Mouse (Mus musculus) spleen, postnatal 36 days (tissue): ENCODE measurements around the gene Mypn.

Source experiments
- DNase-seq, 2 experiments: peaks; one replicate each; pipeline ENCODE4 v3.0.0; 2022; ENCODE audit warnings: low spot score in 2 of 2, mixed read lengths in 1 of 2

Gene Mypn

DNA sequence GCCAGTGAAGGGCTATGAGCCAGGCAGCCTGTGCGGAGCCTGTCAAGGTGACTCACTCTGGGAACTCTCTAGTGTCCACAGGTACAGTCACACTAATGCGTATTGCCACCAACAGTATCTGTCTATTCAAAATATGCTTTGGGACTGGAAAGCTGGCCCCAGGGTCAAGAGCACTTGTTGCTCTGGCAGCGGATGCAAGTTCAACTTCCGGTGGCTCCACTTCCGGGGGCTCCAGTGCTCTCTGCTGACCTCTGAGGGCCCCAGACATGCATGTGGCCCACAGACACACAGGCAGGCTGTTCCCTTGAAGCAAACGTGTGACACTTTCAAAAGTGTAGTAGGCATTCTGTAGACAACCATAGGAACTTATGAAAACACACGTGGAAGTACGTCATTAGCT lies 2.2 kb downstream of the Mypn start:
- no peak for DNase-seq

- DNase-seq: no peak
Observed at GRCm38 (mm10) chr10:63199008-63199407, 4.7 kb downstream of the Mypn start.

DNA sequence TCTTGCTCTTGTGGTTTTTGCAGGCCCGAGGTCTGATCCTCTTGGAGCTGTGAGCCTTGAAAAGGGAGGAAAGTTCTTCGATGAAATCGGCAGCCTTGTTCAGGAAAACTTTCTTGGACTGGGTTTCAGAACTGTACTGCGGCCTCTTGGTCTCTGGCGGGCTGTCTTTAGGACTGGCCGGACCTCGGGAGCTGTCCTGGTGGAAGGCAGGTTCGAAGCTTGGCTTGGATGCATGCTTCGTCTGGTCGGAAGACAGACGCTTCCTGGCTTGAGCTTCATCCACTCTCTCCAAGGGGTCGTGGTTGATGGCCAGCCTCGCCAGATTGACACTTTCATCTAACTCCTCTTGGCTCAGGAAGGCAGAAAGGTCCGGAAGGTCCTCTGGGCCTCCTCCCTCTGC lies 11.0 kb downstream of the Mypn start:
- DNase-seq: no peak

DNA sequence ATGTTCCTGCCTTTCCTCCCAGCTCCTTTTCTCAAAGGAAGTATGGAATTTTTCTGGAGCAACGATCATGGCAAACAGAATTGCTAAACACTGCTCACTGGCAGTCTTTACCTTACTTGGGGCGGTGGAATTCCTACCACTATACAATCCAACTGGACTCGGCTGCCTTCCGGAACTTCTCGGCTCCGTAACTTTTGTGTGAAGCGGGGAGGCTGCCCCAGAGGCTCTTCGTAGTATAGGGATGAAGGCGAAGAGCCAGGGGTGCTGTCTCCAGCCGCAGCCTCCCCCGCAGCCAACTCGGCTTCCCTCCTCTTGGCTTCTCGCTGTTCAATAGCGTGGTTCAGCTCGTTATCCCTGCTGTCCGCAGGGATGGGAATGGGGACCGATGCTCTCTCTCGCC lies 11.5 kb downstream of the Mypn start:
- DNase-seq: no peak

- no peak for DNase-seq
Observed at GRCm38 (mm10) chr10:63184451-63184850, 19.3 kb downstream of the Mypn start.

- no peak for DNase-seq
Observed at GRCm38 (mm10) chr10:63182177-63182768, 21.5 kb downstream of the Mypn start.

GRCm38 (mm10) chr10:63181166-63181565 lies 22.6 kb downstream of the Mypn start:
- no peak for DNase-seq

DNA sequence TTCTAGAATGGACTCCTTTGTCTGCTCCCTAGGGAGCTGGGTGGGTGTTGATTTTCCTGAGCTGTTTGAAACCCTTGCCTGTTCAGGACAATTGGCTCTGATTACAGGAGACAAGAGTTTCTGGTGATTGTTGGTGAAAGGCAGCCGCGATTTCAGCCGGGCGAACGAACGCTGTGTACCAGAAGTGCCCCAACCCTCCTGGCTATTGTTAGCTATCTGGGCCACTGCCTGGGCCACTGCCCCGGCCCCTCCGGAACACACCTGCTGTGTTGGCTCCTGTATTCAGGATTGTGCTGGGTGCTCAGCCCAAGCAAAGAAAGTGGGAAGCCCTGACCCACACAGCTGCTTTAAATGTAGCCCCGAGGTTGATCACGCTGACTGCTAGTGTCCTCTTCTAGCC lies 24.2 kb downstream of the Mypn start:
- no peak for DNase-seq

DNA sequence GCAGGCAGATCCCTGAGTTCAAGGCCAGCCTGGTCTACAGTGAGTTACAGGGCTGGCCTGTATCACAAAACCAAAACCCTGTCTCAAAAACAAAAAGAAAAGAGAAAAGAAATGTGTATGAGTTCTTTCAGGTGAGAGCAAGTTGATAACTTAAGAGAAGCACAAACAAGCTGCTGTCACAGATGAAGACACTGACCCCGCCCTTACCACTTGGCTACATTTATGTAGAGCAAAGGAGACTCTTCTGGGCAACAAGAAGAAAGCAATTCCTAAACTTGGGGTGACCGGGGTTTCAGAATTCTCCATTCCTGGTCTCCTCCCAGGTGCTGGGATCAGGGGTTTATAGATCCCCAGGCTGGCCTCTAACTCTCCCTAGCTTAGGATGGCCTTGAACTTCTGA lies 25.4 kb downstream of the Mypn start:
- DNase-seq: peak; percentile 50 to 65

GRCm38 (mm10) chr10:63177286-63178140 lies 26.2 kb downstream of the Mypn start:
- DNase-seq: no peak

GRCm38 (mm10) chr10:63176471-63176931 lies 27.3 kb downstream of the Mypn start:
- DNase-seq: peak; percentile 64 to 71

- no peak for DNase-seq
Observed at GRCm38 (mm10) chr10:63172089-63172488, 31.7 kb downstream of the Mypn start.

- DNase-seq: no peak
Observed at GRCm38 (mm10) chr10:63169503-63169902, 34.2 kb downstream of the Mypn start.

- no peak for DNase-seq
Observed at GRCm38 (mm10) chr10:63168124-63168523, 35.6 kb downstream of the Mypn start.

DNA sequence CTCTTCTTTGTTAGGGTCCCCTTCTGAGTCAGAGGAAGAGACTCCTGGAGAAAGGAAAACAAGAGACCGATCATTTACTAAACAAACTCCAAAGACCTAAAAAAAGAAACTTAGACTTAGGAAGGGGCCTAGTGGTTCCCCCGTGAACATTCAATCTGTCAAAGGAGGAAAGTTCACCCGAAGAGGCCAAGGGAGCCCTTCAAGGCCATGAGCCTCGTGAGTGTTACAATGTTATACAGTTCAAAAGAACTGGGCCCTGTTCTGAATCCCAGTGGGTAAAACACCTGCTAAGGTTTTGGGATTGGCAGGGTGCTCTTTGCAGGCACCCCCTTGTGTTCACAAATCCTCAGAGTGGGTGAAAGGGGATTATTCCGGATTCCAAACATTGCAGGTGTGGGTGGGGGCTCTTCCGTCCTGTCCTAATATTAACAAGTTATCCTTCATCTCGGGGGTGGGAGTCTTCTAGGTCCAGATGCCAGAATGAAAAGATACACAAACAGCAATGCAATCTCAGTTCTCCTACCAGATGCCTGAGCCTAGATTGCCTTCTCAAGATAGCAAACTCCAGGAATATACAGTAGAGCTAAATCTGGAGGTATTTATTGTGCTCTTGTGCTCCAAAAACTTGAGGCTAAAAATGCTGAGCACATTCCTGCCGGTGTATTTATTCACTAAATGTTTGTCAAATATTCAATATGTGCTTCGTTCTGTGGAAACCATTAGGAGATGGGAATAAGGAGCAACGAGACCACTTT lies 36.3 kb downstream of the Mypn start:
- DNase-seq: no peak

GRCm38 (mm10) chr10:63165752-63166412 lies 37.9 kb downstream of the Mypn start:
- DNase-seq: no peak

DNA sequence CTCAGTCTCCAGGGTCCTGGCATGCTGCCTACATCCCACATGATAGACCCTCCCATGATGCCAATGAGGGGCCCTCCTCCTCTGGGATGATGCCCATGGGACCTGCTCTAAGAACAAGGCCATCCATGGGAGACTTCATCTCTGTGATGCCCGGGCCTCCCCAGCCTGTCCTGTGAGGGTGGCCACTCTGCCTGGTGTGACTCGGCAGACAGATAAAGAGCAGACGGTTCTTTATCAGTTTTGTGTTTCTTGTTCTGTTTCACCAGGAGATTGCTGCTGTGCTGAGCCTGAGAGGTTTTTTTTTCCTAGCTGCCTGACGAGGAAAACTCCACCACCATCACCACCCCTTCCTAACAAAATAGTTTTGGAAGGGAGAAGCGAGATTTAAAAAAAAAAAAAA lies 42.5 kb downstream of the Mypn start:
- no peak for DNase-seq

DNA sequence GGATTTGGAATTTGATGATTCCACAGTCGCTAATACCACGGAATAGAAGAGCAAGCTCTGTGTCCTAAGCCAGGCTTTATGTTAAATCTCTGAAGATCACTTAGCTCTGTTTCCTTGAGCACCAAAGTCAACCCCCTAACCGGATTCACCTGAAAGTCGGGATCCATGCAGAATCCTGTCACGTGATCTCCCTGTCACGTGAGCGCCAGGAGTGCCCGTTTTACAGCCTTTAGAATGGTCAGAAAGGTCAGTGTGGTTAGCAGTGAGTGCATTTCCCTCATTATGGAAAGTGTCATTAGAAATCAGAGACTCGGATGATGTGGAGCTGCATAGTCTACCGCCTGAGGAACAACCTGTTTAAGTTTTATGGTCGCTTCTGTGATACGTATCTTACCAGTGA lies 43.1 kb downstream of the Mypn start:
- DNase-seq: no peak

DNA sequence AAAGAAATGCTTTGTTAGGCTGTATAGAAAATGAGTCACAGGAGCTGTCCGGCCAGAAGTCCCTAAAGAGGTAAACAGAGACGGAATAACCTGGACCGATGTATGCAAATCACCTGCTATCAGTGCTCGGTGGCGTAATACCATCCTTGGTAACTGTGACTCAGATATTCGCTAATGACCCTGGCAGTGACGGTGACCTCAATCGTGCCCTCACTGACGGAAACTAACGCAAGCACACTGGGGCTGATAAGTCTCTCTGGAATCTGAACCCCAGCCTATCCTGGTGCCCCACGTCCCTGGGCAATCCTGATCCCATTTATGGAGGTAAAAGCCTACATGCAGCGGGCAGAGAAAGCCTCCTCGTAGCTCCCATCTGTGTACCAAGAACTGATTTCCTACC lies 45.6 kb downstream of the Mypn start:
- no peak for DNase-seq

DNA sequence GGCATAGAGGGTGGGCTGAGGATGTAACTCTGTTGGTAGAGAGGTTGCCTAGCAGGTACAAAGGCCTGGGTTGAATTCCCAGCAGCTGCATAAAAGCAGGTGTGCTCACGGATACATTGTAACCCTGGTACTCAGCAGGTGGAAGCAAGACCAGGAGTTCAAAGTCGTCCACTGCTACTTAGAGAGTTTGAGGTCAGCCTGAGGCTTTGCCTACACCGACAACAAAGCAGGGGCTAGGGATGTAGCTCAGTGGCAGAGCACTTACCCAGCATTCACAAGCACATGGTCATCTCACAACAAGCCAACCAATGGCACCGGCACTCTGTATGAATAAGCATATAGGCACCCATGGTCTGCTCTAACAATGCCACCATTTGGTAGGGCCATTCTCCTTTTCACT lies 46.3 kb downstream of the Mypn start:
- DNase-seq: no peak

DNA sequence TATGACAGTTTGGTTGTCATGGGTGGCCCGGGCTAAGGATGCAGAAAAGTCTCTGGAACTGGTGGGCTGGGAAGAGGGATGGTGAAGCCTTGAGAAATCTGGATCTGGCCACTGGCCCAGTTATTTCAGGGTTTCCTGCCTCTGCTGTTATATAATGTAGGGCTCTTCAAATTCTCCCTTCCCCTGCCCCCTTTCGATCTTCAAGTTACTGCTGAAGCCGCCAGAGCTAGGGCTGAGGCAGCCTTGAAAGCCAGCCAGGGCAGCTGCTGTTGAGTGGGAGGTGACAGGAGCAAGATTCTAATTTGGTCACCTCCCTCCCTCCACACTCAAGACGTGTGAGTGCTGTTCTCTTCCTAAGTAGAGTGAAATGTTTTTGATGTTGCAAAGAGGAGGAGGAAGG lies 46.8 kb downstream of the Mypn start:
- DNase-seq: peak in 1 of 2 experiments; percentile 31

GRCm38 (mm10) chr10:63156351-63156750 lies 47.4 kb downstream of the Mypn start:
- no peak for DNase-seq
